Mouse (Mus musculus) brain, embryonic 14.5 days (tissue): ENCODE data around the gene Add3.

Source experiments
- CTCF ChIP-seq: fragments of 200-500 bp; IDR thresholded peaks from 2 replicates; pipeline ENCODE4 v1.5.1; 2012; ENCODE audit warnings: inconsistent platforms, mild to moderate bottlenecking, moderate library complexity, borderline replicate concordance; ENCODE audit not compliant: insufficient read depth, insufficient read length; ENCODE audit errors: extremely low read depth
- POLR2A ChIP-seq: fragments of 200-500 bp; IDR thresholded peaks from 2 replicates; pipeline ENCODE4 v1.6.1; 2012; ENCODE audit warnings: mild to moderate bottlenecking, inconsistent platforms, borderline replicate concordance; ENCODE audit not compliant: poor library complexity, insufficient read depth, insufficient read length, severe bottlenecking; ENCODE audit errors: extremely low read depth

DNA sequence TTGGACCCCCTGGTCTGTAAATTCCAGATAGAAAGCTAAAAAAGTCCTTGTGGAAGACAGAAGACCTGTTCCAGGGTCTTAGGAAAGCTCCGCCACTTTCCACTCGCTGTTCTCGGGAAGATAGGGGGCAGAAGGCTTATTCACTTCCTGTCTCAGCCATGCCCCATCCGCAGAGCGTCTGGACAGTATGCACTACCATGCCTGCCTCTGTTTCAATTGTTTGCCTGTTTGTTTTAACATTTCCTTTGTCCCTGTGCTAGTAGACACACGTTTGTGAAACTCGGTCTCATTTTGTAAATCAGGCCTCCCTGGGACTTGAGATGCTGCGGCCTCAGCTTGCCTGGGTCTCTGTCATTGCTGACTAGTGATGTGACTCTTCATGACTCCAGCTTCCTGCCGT lies 43.4 kb downstream of the Add3 start:
- TF ChIP-seq CTCF (no peak), POLR2A (no peak)
